Mouse (Mus musculus): ENCODE measurements around the gene Olfr480. TPM values are rescaled to one million over a fixed set of nuclear protein-coding genes. Genes with fewer than 3 reads are reported as not detected.

Gene Olfr480
- polyA plus RNA-seq (2014; fragmentation: Illumina TruSeq; extraction: RNeasy Lipid Tissue Mini Kit (QIAGEN cat#74804); ENCODE audit: low read depth, low replicate concordance) = not detected

DNA sequence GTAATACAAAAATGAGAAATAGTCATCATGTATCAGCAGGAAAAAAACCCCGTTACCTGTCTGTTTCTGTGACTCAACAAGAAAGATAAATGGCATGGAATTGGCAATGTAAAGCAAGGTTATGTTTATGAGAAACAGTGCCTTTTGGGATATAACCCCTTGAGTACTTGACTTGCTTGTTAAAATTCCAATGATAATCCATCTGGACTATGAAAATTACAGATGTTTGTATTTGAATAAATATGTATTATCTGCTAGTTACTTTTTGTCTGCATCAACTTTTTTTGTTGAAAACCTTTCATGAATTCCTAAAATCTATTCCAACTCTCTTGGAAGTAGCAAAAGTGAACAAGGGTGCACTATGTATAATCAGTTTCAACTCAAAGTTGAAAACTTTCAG, at the start of gene Olfr480:
TSS of gene Olfr480 (minus strand) at position 101 of the 400 bp plus-strand sequence.

DNA sequence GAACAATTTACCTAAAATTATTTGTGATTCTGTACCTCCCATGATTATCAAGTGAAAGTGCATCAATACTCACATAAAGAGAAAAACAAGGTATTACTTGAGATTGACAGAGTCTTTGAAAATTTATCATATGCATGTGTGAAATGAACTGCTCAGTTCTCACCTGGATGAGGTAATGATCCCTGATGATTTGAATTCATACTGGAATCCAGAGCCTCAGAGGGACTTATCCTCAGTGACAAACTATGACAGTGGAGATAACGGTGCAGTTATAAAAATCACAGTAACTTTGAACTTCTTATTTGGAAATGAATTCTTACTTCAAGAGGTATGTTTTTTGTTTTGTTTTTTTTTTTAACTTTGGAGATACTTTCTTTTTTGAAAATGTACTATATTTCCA, 33.4 kb upstream of the Olfr480 start, which contains the start of gene Olfr483:
TSS of gene Olfr483 (plus strand) at position 301 of the 400 bp plus-strand sequence.

DNA sequence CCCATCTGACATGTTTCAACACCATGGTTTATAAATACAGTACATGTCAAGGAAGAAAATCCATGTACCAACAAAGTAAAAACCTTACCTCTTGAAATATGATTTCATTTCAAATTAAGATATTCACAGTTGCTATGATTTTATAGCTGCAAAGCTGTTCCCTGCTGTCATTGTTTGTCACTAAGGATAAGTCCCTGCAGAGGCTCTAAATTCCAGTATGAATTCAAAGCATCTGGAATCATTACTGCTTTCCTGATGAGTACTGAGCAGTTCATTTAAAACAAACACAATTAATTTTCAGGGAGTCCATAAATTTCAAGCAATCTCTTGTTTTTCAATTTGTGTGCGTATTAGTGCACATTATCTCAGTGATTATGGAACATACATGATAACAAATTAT, 30.3 kb upstream of the Olfr480 start, which contains the start of gene Olfr482:
TSS of gene Olfr482 (minus strand) at position 101 of the 400 bp plus-strand sequence.

DNA sequence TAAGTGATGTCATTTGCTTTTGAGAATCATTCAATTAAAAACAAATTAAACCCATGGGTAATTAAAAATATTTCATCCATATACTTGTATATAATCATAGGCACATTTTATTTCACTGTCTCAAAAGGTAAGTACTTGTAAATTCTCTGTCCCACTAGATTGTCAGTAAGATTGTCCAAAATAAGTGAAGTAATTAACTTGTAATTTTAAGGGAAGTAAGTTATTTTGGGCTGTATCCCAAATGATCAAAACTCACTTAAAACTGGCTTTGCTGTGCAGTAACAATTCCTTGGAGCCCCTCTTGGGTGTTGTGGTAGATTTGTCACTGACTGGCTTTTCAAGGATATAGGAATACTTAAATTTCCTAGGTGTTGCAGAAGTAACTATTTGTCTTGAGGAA, 12.4 kb upstream of the Olfr480 start, which contains the start of gene Olfr481:
TSS of gene Olfr481 (plus strand) at position 301 of the 400 bp plus-strand sequence.

DNA sequence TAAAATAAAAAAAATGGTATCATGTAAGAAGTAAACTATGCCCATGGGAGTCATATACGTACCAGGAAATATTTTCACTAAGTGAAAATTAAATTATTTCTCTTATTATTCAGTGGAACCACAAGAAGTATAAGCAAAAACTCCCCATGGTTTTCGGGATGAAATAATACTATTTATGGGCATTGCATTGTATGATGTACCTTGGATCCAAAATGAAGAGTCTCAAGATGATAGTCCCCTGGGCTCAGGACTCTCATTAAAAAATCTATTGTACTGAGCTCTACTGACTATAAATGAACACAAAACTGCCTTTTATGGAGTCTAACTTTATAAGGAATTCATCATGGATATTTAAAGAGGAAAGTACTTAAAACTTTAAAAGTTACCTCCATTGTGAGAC, 16.8 kb downstream of the Olfr480 start, which contains the start of gene Olfr479:
TSS of gene Olfr479 (plus strand) at position 301 of the 400 bp plus-strand sequence.

DNA sequence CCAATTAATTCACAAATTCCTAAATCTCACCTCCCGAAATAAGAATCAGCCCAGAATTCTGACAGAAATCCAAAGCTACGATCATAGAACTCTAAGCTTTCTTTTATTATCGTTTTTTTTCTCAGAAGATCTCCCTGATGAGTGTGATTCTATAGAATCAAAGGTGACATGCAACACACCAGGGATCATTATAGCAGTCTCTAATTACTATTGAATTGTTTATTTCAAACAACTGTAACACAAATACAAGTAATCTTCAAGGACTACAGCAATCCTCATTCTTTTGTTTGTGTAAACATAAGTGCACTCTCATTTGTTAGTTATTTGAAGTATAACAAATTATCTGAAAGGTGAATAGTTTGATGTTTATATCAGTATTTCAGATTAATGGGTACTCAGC, 33.3 kb downstream of the Olfr480 start, which contains the start of gene Olfr478:
TSS of gene Olfr478 (minus strand) at position 101 of the 400 bp plus-strand sequence.

Other genes with a start within 250 kb of the Olfr480 start
- gene Olfr469, start 241.8 kb downstream of the Olfr480 start, polyA plus RNA-seq (2014; fragmentation: Illumina TruSeq; extraction: RNeasy Lipid Tissue Mini Kit (QIAGEN cat#74804); ENCODE audit: low read depth, low replicate concordance) = not detected
- not detected for gene Olfr470, start 219.9 kb downstream of the Olfr480 start, polyA plus RNA-seq (2014; fragmentation: Illumina TruSeq; extraction: RNeasy Lipid Tissue Mini Kit (QIAGEN cat#74804); ENCODE audit: low read depth, low replicate concordance)
- gene Olfr472, start 169.4 kb downstream of the Olfr480 start, polyA plus RNA-seq (2014; fragmentation: Illumina TruSeq; extraction: RNeasy Lipid Tissue Mini Kit (QIAGEN cat#74804); ENCODE audit: low read depth, low replicate concordance) = not detected
- gene Olfr473, start 136.9 kb downstream of the Olfr480 start, polyA plus RNA-seq (2014; fragmentation: Illumina TruSeq; extraction: RNeasy Lipid Tissue Mini Kit (QIAGEN cat#74804); ENCODE audit: low read depth, low replicate concordance) = not detected
- gene Olfr474, start 112.7 kb downstream of the Olfr480 start, polyA plus RNA-seq (2014; fragmentation: Illumina TruSeq; extraction: RNeasy Lipid Tissue Mini Kit (QIAGEN cat#74804); ENCODE audit: low read depth, low replicate concordance) = not detected
- not detected for gene Olfr476, start 102.5 kb downstream of the Olfr480 start, polyA plus RNA-seq (2014; fragmentation: Illumina TruSeq; extraction: RNeasy Lipid Tissue Mini Kit (QIAGEN cat#74804); ENCODE audit: low read depth, low replicate concordance)
- not detected for gene Olfr477, start 80.7 kb downstream of the Olfr480 start, polyA plus RNA-seq (2014; fragmentation: Illumina TruSeq; extraction: RNeasy Lipid Tissue Mini Kit (QIAGEN cat#74804); ENCODE audit: low read depth, low replicate concordance)
- gene Olfr478, start 33.4 kb downstream of the Olfr480 start, polyA plus RNA-seq (2014; fragmentation: Illumina TruSeq; extraction: RNeasy Lipid Tissue Mini Kit (QIAGEN cat#74804); ENCODE audit: low read depth, low replicate concordance) = not detected
- not detected for gene Olfr479, start 16.7 kb downstream of the Olfr480 start, polyA plus RNA-seq (2014; fragmentation: Illumina TruSeq; extraction: RNeasy Lipid Tissue Mini Kit (QIAGEN cat#74804); ENCODE audit: low read depth, low replicate concordance)
- not detected for gene Olfr481, start 12.5 kb upstream of the Olfr480 start, polyA plus RNA-seq (2014; fragmentation: Illumina TruSeq; extraction: RNeasy Lipid Tissue Mini Kit (QIAGEN cat#74804); ENCODE audit: low read depth, low replicate concordance)
- not detected for gene Olfr482, start 30.2 kb upstream of the Olfr480 start, polyA plus RNA-seq (2014; fragmentation: Illumina TruSeq; extraction: RNeasy Lipid Tissue Mini Kit (QIAGEN cat#74804); ENCODE audit: low read depth, low replicate concordance)
- not detected for gene Olfr483, start 33.5 kb upstream of the Olfr480 start, polyA plus RNA-seq (2014; fragmentation: Illumina TruSeq; extraction: RNeasy Lipid Tissue Mini Kit (QIAGEN cat#74804); ENCODE audit: low read depth, low replicate concordance)
- not detected for gene Olfr484, start 60.1 kb upstream of the Olfr480 start, polyA plus RNA-seq (2014; fragmentation: Illumina TruSeq; extraction: RNeasy Lipid Tissue Mini Kit (QIAGEN cat#74804); ENCODE audit: low read depth, low replicate concordance)
- gene Olfr485, start 92.5 kb upstream of the Olfr480 start, polyA plus RNA-seq (2014; fragmentation: Illumina TruSeq; extraction: RNeasy Lipid Tissue Mini Kit (QIAGEN cat#74804); ENCODE audit: low read depth, low replicate concordance) = not detected
- gene Olfr486, start 105.4 kb upstream of the Olfr480 start, polyA plus RNA-seq (2014; fragmentation: Illumina TruSeq; extraction: RNeasy Lipid Tissue Mini Kit (QIAGEN cat#74804); ENCODE audit: low read depth, low replicate concordance) = not detected
- not detected for gene Olfr487, start 147.3 kb upstream of the Olfr480 start, polyA plus RNA-seq (2014; fragmentation: Illumina TruSeq; extraction: RNeasy Lipid Tissue Mini Kit (QIAGEN cat#74804); ENCODE audit: low read depth, low replicate concordance)
- not detected for gene Olfr488, start 191.0 kb upstream of the Olfr480 start, polyA plus RNA-seq (2014; fragmentation: Illumina TruSeq; extraction: RNeasy Lipid Tissue Mini Kit (QIAGEN cat#74804); ENCODE audit: low read depth, low replicate concordance)
- gene Olfr490, start 221.6 kb upstream of the Olfr480 start, polyA plus RNA-seq (2014; fragmentation: Illumina TruSeq; extraction: RNeasy Lipid Tissue Mini Kit (QIAGEN cat#74804); ENCODE audit: low read depth, low replicate concordance) = not detected
- gene Olfr491, start 246.1 kb upstream of the Olfr480 start, polyA plus RNA-seq (2014; fragmentation: Illumina TruSeq; extraction: RNeasy Lipid Tissue Mini Kit (QIAGEN cat#74804); ENCODE audit: low read depth, low replicate concordance) = not detected